Mouse (Mus musculus): ENCODE measurements around the gene Tfe3. TPM values are rescaled to one million over a fixed set of nuclear protein-coding genes. Genes with fewer than 3 reads are reported as not detected.

Gene Tfe3
- polyA plus RNA-seq, 1 experiment from 2014 or later, result 16.5 TPM

DNA sequence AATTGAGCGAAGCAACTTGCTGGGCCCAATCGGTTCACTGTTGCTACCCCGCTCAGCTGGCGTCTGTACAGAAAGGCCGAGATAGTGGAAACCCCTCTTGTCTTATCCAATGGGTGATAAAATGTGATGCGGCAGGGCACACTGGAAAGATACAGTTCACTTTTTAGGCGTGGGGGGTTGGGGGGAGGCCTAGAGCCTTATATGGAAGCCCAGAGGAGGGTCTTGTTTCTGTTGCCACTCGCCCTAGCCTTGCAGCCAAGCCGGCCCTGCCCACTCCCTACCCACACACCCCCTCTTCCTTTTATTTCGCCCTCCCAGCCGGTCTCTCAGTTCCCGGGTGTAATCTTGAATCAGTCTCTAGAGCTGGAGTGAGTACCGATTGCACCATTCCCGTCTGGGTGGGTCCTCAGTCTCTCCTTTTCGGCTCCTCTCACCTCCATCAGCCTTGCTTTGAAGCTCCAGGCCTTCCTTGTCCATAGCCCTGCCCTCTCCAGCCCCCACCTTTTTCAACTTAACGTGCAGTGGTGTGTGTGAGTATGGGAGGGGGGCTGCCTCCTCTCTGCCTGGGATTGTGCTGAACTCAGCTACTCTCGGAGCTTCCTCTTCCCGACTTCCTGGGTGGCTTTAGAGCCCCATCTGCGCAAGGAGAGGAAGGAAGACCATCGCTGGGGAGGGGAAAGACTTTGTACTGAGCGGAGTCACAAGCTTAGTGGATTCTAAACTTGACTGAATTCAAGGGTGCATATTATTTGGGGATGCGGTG lies 1.5 kb downstream of the Tfe3 start:
- ATAC-seq (replicated peaks; ENCODE audit: insufficient number of reproducible peaks, low FRiP score, low TSS enrichment, low read depth), result 0 out of 2 replicates have a peak, but pooled peaks have one; percentile 17
- Histone ChIP-seq H3K27ac (replicated peaks; ENCODE audit: low read depth, low read length) (no peak overlapping the region), H3K4me2 (ENCODE audit: low read depth, low read length) (peak overlapping the region; percentile 65), H3K4me3 (ENCODE audit: low read depth, low read length) (peak overlapping the region; percentile 69), H3K36me3 (replicated peaks; ENCODE audit: control insufficient read depth, insufficient read depth, low read depth, low read length) (no peaks in the 10 kb centered on the region; the same call in 1 of the 2 replicates), H3K27me3 (ENCODE audit: control insufficient read depth, insufficient read depth, low read length) (no peaks in the 10 kb centered on the region), H3K4me1 (ENCODE audit: control insufficient read depth, insufficient read depth, low read length) (no peaks in the 10 kb centered on the region), H3K9ac (replicated peaks; ENCODE audit: low read length) (peak overlapping the region; percentile 36; the same call in 1 of the 2 replicates), H3K9me3 (replicated peaks; ENCODE audit: control insufficient read depth, low read length) (no peaks in the 10 kb centered on the region)
- WGBS, result 12% methylated on average over 19 of the region's 22 CpGs
- peak; percentile 17 for DNase-seq (ENCODE audit: low spot score)

DNA sequence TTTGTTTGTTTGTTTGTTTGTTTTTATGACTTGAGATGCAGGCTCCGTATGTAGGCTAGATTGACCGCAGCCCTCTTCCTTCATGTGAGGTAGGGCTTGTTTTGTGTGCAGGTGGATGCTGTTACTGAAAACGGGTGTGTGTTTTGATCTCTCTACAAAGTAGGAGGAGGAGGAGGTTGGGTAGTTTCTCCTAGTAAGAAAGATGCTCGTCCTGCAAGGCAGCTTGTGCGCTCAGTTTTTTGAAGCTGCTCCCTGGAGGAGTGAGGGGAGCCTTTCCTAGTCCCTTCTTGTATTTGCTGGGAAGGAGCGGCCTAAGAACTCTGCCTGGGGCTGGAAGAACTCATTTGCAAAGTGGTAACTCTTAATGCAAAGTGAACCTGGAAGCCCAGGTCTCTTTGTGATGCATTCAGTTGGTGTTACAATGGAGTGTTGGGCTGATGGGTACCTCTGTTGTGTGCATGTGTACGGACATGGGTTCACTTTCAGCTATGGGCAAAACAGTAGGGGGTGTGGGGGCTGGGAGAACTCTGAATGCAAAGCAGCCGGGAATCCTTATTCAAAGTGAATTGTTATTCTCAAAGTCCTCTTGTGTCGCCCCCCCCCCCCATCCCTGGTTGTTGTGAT lies 2.4 kb downstream of the Tfe3 start:
- DNase-seq (ENCODE audit: low spot score) (no peak), ATAC-seq (replicated peaks; ENCODE audit: insufficient number of reproducible peaks, low FRiP score, low TSS enrichment, low read depth) (no peak)
- H3K36me3 ChIP-seq (replicated peaks; ENCODE audit: control insufficient read depth, insufficient read depth, low read depth, low read length), result no peaks in the 10 kb centered on the region; the same call in 1 of the 2 replicates
- no peaks in the 10 kb centered on the region for H3K27me3 ChIP-seq (ENCODE audit: control insufficient read depth, insufficient read depth, low read length)
- no peaks in the 10 kb centered on the region for H3K4me1 ChIP-seq (ENCODE audit: control insufficient read depth, insufficient read depth, low read length)
- no peak overlapping the region for H3K9ac ChIP-seq (replicated peaks; ENCODE audit: low read length)
- H3K9me3 ChIP-seq (replicated peaks; ENCODE audit: control insufficient read depth, low read length), result no peaks in the 10 kb centered on the region
- 19% methylated on average over 9 of the region's 9 CpGs for WGBS
- H3K4me2 ChIP-seq (ENCODE audit: low read depth, low read length), result peak overlapping the region; percentile 65
- H3K27ac ChIP-seq (replicated peaks; ENCODE audit: low read depth, low read length), result no peak overlapping the region
- H3K4me3 ChIP-seq (ENCODE audit: low read depth, low read length), result no peak overlapping the region; the same call in 1 of the 2 replicates

DNA sequence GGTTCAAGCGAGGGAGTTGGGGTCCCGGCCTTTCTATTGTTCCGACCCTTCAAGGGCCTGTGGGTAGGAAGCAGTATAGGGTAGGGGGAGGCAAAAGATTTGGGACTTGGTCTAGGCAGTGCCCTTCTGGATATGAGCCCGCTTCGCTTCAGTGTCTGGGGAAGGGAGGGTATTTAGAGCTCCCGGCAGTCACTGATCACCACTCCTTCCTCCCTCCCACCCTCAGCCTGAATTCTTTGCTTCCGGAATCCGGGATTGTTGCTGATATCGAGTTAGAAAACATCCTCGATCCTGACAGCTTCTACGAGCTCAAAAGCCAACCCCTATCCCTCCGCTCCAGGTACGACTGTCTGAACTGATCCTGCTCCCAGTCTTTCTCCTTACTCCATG lies 2.9 kb downstream of the Tfe3 start:
- DNase-seq (ENCODE audit: low spot score), result no peak
- H3K27me3 ChIP-seq (ENCODE audit: control insufficient read depth, insufficient read depth, low read length), result no peaks in the 10 kb centered on the region
- no peaks in the 10 kb centered on the region for H3K9me3 ChIP-seq (replicated peaks; ENCODE audit: control insufficient read depth, low read length)
- H3K4me2 ChIP-seq (ENCODE audit: low read depth, low read length), result peak overlapping the region; percentile 65
- H3K4me3 ChIP-seq (ENCODE audit: low read depth, low read length), result 0 out of 2 replicates have a peak overlapping the region, but pooled peaks have one; percentile 10
- H3K9ac ChIP-seq (replicated peaks; ENCODE audit: low read length), result no peak overlapping the region
- no peaks in the 10 kb centered on the region for H3K4me1 ChIP-seq (ENCODE audit: control insufficient read depth, insufficient read depth, low read length)
- H3K36me3 ChIP-seq (replicated peaks; ENCODE audit: control insufficient read depth, insufficient read depth, low read depth, low read length), result no peaks in the 10 kb centered on the region; the same call in 1 of the 2 replicates
- no peak overlapping the region for H3K27ac ChIP-seq (replicated peaks; ENCODE audit: low read depth, low read length)
- 17% methylated on average over 12 of the region's 13 CpGs for WGBS
- no peak for ATAC-seq (replicated peaks; ENCODE audit: insufficient number of reproducible peaks, low FRiP score, low TSS enrichment, low read depth)

DNA sequence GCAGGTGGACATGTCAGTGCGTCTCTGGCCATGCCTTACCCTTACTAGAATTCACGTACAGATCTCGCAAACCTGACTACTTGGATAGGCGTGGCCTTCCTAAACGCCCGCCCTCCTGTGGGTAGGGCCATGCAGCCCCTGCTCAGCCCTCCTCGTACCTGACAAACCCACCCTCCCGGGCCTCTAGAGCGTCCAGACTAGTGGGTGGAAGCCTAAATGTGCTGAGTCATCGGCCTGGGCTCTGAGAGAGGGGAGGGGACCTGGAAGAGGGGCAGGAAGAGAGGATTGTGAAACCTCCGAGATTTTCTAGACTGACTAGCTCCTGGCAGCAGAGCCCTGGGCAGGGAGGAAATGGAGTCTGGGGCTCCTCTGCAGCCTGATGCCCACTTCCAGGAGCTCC lies 3.4 kb downstream of the Tfe3 start:
- H3K27me3 ChIP-seq (ENCODE audit: control insufficient read depth, insufficient read depth, low read length), result no peaks in the 10 kb centered on the region
- H3K36me3 ChIP-seq (replicated peaks; ENCODE audit: control insufficient read depth, insufficient read depth, low read depth, low read length), result no peaks in the 10 kb centered on the region; the same call in 1 of the 2 replicates
- H3K27ac ChIP-seq (replicated peaks; ENCODE audit: low read depth, low read length), result no peak overlapping the region
- peak overlapping the region; percentile 65; the same call in 1 of the 2 replicates for H3K4me2 ChIP-seq (ENCODE audit: low read depth, low read length)
- H3K9me3 ChIP-seq (replicated peaks; ENCODE audit: control insufficient read depth, low read length), result no peaks in the 10 kb centered on the region
- peak; percentile 48 for DNase-seq (ENCODE audit: low spot score)
- ATAC-seq (replicated peaks; ENCODE audit: insufficient number of reproducible peaks, low FRiP score, low TSS enrichment, low read depth), result 0 out of 2 replicates have a peak, but pooled peaks have one; percentile 2
- H3K4me3 ChIP-seq (ENCODE audit: low read depth, low read length), result 0 out of 2 replicates have a peak overlapping the region, but pooled peaks have one; percentile 10
- 18% methylated on average over 11 of the region's 11 CpGs for WGBS
- no peaks in the 10 kb centered on the region for H3K4me1 ChIP-seq (ENCODE audit: control insufficient read depth, insufficient read depth, low read length)
- no peak overlapping the region for H3K9ac ChIP-seq (replicated peaks; ENCODE audit: low read length)

DNA sequence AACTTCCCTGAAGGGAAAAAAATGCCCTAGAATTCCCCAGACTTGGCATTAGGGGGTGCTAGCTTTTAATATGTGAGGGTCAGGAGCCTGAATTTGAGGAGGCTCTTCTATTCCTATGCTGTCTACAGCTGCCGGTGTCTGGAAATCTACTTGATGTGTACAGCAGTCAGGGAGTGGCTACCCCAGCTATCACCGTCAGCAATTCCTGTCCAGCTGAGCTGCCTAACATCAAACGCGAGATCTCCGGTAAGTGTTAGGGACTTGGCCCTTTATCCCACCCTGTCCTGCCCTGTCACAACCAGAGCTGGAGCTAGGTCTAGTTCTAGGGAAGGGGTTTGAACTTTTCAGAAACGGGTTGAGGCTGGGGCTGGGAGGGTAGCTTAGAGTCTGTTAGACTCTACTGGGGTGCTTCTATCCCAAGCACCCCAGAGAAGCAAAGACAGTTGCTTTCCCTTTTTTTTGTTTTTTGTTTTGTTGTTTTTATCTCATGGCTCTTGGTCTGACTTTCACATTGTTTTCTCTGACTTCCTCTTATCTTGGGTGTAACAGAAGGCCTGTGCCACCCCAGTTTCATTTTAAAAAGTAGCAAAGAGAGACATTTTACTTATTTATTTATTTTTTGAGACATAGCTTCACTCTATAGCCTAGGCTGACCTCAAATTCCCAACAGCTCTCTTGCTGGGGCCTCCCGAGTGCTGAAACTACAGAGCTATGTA lies 7.1 kb downstream of the Tfe3 start:
- H3K27ac ChIP-seq (replicated peaks; ENCODE audit: low read depth, low read length), result no peak overlapping the region
- H3K4me1 ChIP-seq (ENCODE audit: control insufficient read depth, insufficient read depth, low read length), result no peaks in the 10 kb centered on the region
- H3K36me3 ChIP-seq (replicated peaks; ENCODE audit: control insufficient read depth, insufficient read depth, low read depth, low read length), result no peaks in the 10 kb centered on the region; the same call in 1 of the 2 replicates
- no peak overlapping the region for H3K4me3 ChIP-seq (ENCODE audit: low read depth, low read length)
- no peak overlapping the region for H3K9ac ChIP-seq (replicated peaks; ENCODE audit: low read length)
- H3K9me3 ChIP-seq (replicated peaks; ENCODE audit: control insufficient read depth, low read length), result no peaks in the 10 kb centered on the region
- no peak for DNase-seq (ENCODE audit: low spot score)
- H3K27me3 ChIP-seq (ENCODE audit: control insufficient read depth, insufficient read depth, low read length), result no peaks in the 10 kb centered on the region
- H3K4me2 ChIP-seq (ENCODE audit: low read depth, low read length), result no peak overlapping the region
- WGBS, result 93% methylated on average over 7 of the region's 7 CpGs
- ATAC-seq (replicated peaks; ENCODE audit: insufficient number of reproducible peaks, low FRiP score, low TSS enrichment, low read depth), result no peak

DNA sequence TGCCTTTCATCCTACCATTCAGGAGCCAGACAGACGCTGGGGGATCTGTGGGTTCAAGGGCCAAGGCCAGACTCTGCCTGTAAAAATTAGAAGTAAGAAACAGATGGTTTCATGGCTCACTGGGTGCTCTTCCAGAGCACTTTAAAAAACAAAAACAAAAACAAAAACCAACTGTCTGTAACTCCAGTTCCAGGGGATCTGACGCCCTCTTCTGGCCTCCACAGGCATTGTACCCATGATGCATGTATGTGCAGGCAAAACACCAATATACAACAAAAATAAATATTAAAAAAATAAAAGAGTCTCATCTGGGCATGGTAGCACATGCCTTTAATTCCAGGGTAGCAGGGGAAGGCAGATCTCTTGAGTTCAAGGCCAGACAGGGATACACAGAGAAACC lies 10.4 kb downstream of the Tfe3 start:
- DNase-seq (ENCODE audit: low spot score) (no peak), ATAC-seq (replicated peaks; ENCODE audit: insufficient number of reproducible peaks, low FRiP score, low TSS enrichment, low read depth) (no peak)
- Histone ChIP-seq H3K4me2 (ENCODE audit: low read depth, low read length) (no peak overlapping the region), H3K27me3 (ENCODE audit: control insufficient read depth, insufficient read depth, low read length) (no peaks in the 10 kb centered on the region), H3K9me3 (replicated peaks; ENCODE audit: control insufficient read depth, low read length) (no peaks in the 10 kb centered on the region), H3K9ac (replicated peaks; ENCODE audit: low read length) (no peak overlapping the region), H3K4me1 (ENCODE audit: control insufficient read depth, insufficient read depth, low read length) (no peaks in the 10 kb centered on the region), H3K36me3 (replicated peaks; ENCODE audit: control insufficient read depth, insufficient read depth, low read depth, low read length) (no peaks in the 10 kb centered on the region; the same call in 1 of the 2 replicates), H3K4me3 (ENCODE audit: low read depth, low read length) (no peak overlapping the region), H3K27ac (replicated peaks; ENCODE audit: low read depth, low read length) (no peak overlapping the region)
- WGBS, result 60% methylated on average over 2 of the region's 2 CpGs

- WGBS, result 75% methylated on average over 9 of the region's 9 CpGs
- Histone ChIP-seq H3K9me3 (replicated peaks; ENCODE audit: control insufficient read depth, low read length) (no peaks in the 10 kb centered on the region), H3K27me3 (ENCODE audit: control insufficient read depth, insufficient read depth, low read length) (no peaks in the 10 kb centered on the region), H3K9ac (replicated peaks; ENCODE audit: low read length) (no peak overlapping the region), H3K4me3 (ENCODE audit: low read depth, low read length) (no peak overlapping the region), H3K36me3 (replicated peaks; ENCODE audit: control insufficient read depth, insufficient read depth, low read depth, low read length) (no peaks in the 10 kb centered on the region), H3K4me1 (ENCODE audit: control insufficient read depth, insufficient read depth, low read length) (no peaks in the 10 kb centered on the region), H3K4me2 (ENCODE audit: low read depth, low read length) (no peak overlapping the region), H3K27ac (replicated peaks; ENCODE audit: low read depth, low read length) (no peak overlapping the region)
- DNase-seq (ENCODE audit: low spot score), result no peak
- ATAC-seq (replicated peaks; ENCODE audit: insufficient number of reproducible peaks, low FRiP score, low TSS enrichment, low read depth), result no peak
These were observed 13.3 kb downstream of the Tfe3 start for GRCm38 (mm10) chrX:7775501-7776205.
